Mouse (Mus musculus) lung, embryonic 16.5 days (tissue): Measurements from ENCODE around the gene Kcnab3. TPM values are rescaled to one million over a fixed set of nuclear protein-coding genes. Genes with fewer than 3 reads are reported as not detected.

Experiments used
- ATAC-seq: fragments of 200-750 bp; cut with Nextera tagmentation; 2 replicates; pipeline ENCODE4 v1.8.0; 2017; ENCODE audit warnings: low read depth, mild to moderate bottlenecking, moderate library complexity
- H3K27ac ChIP-seq: fragments of 300-500 bp; sonication (generic); 2 replicates; pipeline ENCODE4 v1.5.1; 2014; ENCODE audit warnings: mild to moderate bottlenecking, control low read depth, low read length
- H3K27me3 ChIP-seq: fragments of 300-500 bp; sonication (generic); 2 replicates; pipeline ENCODE4 v1.6.1; 2014; ENCODE audit warnings: low read depth, low read length, mixed read lengths; ENCODE audit not compliant: control insufficient read depth, insufficient read depth
- H3K36me3 ChIP-seq: fragments of 300-500 bp; sonication (generic); 2 replicates; pipeline ENCODE4 v1.6.1; 2014; ENCODE audit warnings: low read length; ENCODE audit not compliant: control insufficient read depth, insufficient read depth
- H3K4me1 ChIP-seq: fragments of 300-500 bp; sonication (generic); replicated peaks from 2 replicates; pipeline ENCODE4 v1.6.1; 2014; ENCODE audit warnings: low read length, mixed read lengths; ENCODE audit not compliant: control insufficient read depth, insufficient read depth
- H3K4me2 ChIP-seq: fragments of 300-500 bp; sonication (generic); 2 replicates; pipeline ENCODE4 v1.6.1; 2014; ENCODE audit warnings: low read depth, low read length, control low read depth
- H3K4me3 ChIP-seq: fragments of 300-500 bp; sonication (generic); 2 replicates; pipeline ENCODE4 v1.5.1; 2014; ENCODE audit warnings: mild to moderate bottlenecking, low read length, control low read depth
- H3K9ac ChIP-seq: fragments of 300-500 bp; sonication (generic); 2 replicates; pipeline ENCODE4 v1.6.1; 2014; ENCODE audit warnings: low read length, control low read depth
- H3K9me3 ChIP-seq: fragments of 300-500 bp; sonication (generic); 2 replicates; pipeline ENCODE4 v1.6.1; 2016; ENCODE audit warnings: low read length; ENCODE audit not compliant: control insufficient read depth
- WGBS: fragments of 180-500 bp; shearing (Covaris S2); extraction: QIAGEN DNeasy Blood & Tissue Kit; methylation state at CpG from one replicate; pipeline ENCODE4 v1.1.7; 2014; 5-methylcytosine and 5-hydroxymethylcytosine counted together
- polyA plus RNA-seq: library from polyadenylated mRNA; unstranded; fragments of >200 nt; fragmentation: Nextera tagmentation; extraction: Ambion mirVana; gene quantifications from 2 replicates; pipeline ENCODE4 v1.2.1, GENCODE M21; 2015

The Kcnab3 gene
- polyA plus RNA-seq, 1 experiment from 2014 or later, result 1.6 TPM

DNA sequence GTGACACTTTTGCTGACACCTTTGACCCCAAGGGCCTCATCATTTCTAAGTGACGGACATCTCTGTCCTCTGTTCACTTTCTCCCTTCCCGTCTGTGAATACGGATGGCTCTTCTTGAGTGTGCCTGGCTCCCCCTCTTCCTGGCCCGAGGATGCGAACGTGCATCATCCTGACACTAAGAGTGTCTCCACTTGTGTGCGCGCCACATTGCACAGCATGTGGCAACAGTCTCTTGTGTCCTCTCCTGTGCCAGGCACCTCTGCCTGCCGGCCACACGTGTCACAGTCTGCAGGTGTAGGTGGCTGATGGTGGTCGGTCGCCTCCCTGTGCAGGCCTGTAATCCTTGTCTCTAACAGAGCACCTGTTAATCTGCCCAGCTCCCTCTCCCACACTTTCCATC lies 45.5 kb downstream of the Kcnab3 start:
- Histone ChIP-seq H3K27ac (peak overlapping the region; percentile 93; the same call in 1 of the 2 replicates), H3K4me3 (no peak overlapping the region; the same call in 1 of the 2 replicates), H3K4me2 (0 out of 2 replicates have a peak overlapping the region, but pooled peaks have one; percentile 49), H3K36me3 (peaks cover 9% of the 10 kb centered on the region), H3K9ac (peak overlapping the region; percentile 50; the same call in 1 of the 2 replicates), H3K9me3 (no peaks in the 10 kb centered on the region), H3K27me3 (no peaks in the 10 kb centered on the region), H3K4me1 (peaks cover 28% of the 10 kb centered on the region)
- 47% methylated on average over 12 of the region's 12 CpGs for WGBS
- no peak for ATAC-seq

DNA sequence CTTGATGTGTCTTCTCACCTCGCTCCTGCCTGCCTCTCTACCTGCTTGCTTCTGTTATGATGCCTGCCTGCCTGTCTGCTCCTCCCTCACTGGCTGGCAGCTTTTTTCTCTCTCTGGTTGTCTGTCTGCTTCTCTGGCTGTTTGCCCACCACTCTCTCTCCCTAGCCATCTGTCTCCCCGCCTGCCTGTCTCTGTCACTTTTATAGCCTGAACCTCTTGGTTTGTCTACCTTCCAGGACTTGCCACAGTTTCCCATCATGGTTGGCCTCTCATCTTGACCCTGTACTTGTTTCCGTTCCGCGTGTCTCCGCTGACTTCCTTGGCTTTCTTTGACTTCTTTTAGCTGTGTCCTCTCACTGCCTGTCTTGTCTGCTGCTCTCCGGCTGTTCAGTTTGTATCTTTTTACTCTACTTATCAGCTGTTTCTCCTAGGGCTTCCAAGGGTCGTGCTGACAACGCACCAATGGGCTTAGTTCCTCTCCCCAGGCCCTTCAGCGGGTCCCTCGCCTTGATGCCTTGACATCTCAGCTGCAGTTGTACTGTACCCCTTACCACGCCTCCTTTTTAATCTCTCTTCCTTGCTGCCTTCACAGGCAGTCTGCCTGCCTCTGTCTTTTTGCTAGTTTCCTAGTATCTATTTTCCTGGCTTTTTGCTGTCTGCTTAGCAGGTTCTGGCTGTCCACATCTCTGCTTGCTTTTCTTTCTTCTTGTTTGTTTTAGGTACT lies 46.2 kb downstream of the Kcnab3 start:
- Histone ChIP-seq H3K4me2 (0 out of 2 replicates have a peak overlapping the region, but pooled peaks have one; percentile 1), H3K27ac (peak overlapping the region; percentile 32; the same call in 1 of the 2 replicates), H3K27me3 (no peaks in the 10 kb centered on the region), H3K9ac (no peak overlapping the region), H3K4me3 (no peak overlapping the region), H3K9me3 (no peaks in the 10 kb centered on the region), H3K36me3 (peaks cover 11% of the 10 kb centered on the region), H3K4me1 (peaks cover 28% of the 10 kb centered on the region)
- WGBS, result 28% methylated on average over 12 of the region's 12 CpGs
- no peak for ATAC-seq

- 51% methylated on average over 3 of the region's 3 CpGs for WGBS
- peak overlapping the region; percentile 32; the same call in 1 of the 2 replicates for H3K27ac ChIP-seq
- no peak for ATAC-seq
- H3K9me3 ChIP-seq, result no peaks in the 10 kb centered on the region
- H3K4me1 ChIP-seq, result peaks cover 26% of the 10 kb centered on the region
- no peak overlapping the region for H3K4me2 ChIP-seq
- H3K4me3 ChIP-seq, result no peak overlapping the region
- H3K36me3 ChIP-seq, result peaks cover 16% of the 10 kb centered on the region
- H3K9ac ChIP-seq, result no peak overlapping the region
- no peaks in the 10 kb centered on the region for H3K27me3 ChIP-seq
These were observed 46.7 kb downstream of the Kcnab3 start for GRCm38 (mm10) chr11:69372780-69373170.

- WGBS, result 90% methylated on average over 16 of the region's 16 CpGs
- Histone ChIP-seq H3K4me2 (no peak overlapping the region), H3K27ac (no peak overlapping the region), H3K27me3 (no peaks in the 10 kb centered on the region), H3K9me3 (no peaks in the 10 kb centered on the region), H3K36me3 (peaks cover 18% of the 10 kb centered on the region), H3K4me1 (peaks cover 23% of the 10 kb centered on the region), H3K9ac (no peak overlapping the region), H3K4me3 (no peak overlapping the region)
- no peak for ATAC-seq
These were observed 47.3 kb downstream of the Kcnab3 start for GRCm38 (mm10) chr11:69373223-69373965.

DNA sequence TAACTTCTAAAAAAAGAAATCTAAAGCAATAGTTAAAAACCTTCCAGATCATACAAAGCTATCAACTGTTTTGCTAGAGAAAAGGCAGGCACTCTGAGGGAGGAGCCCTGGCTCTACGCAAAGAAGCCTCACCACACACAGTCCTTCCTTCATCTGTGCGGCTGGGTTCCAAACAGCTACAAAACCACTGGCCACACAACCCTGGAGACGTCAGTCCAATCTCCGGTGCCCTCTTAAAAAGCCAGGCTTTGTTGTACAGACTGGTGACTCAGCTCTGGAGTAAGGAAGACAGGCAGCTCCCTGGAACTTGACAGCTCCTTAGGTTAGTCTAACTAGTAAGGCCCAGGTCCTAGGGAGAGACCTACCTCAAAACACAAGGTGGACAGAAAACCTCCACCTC lies 49.6 kb downstream of the Kcnab3 start:
- no peak overlapping the region for H3K9ac ChIP-seq
- no peaks in the 10 kb centered on the region for H3K9me3 ChIP-seq
- H3K27ac ChIP-seq, result no peak overlapping the region
- H3K27me3 ChIP-seq, result no peaks in the 10 kb centered on the region
- peaks cover 18% of the 10 kb centered on the region for H3K36me3 ChIP-seq
- no peak overlapping the region for H3K4me3 ChIP-seq
- peaks cover 21% of the 10 kb centered on the region for H3K4me1 ChIP-seq
- ATAC-seq, result no peak
- no peak overlapping the region for H3K4me2 ChIP-seq
- 89% methylated on average over 4 of the region's 4 CpGs for WGBS

GRCm38 (mm10) chr11:69377766-69378165 lies 51.7 kb downstream of the Kcnab3 start:
- ATAC-seq, result no peak
- Histone ChIP-seq H3K4me2 (no peak overlapping the region), H3K36me3 (peaks cover 16% of the 10 kb centered on the region), H3K9ac (no peak overlapping the region), H3K4me3 (no peak overlapping the region), H3K27ac (no peak overlapping the region), H3K4me1 (peaks cover 2% of the 10 kb centered on the region; the same call in 1 of the 2 replicates), H3K9me3 (no peaks in the 10 kb centered on the region), H3K27me3 (no peaks in the 10 kb centered on the region)
- WGBS, result 68% methylated on average over 3 of the region's 3 CpGs

DNA sequence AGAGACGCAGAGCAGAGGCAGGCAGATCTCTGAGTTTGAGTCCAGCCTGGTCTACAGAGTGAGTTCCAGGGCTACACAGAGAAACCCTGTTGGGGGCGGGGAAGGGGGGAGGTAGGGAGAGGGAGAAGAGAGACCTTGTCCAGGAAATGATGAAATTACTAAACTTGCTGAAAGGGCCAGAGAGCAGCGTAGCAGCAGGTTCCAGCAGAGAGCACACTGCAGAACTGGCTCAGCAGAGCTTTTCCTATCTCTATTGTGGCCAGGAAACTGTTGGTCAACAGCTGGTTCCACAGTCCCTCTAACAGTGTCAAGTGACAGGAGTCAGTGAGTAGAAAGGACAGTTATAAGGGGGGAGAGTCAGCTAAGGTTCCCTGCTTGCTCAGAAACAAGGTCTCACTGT lies 53.5 kb downstream of the Kcnab3 start:
- no peak overlapping the region for H3K9ac ChIP-seq
- H3K4me2 ChIP-seq, result no peak overlapping the region
- 83% methylated on average over 3 of the region's 3 CpGs for WGBS
- no peak for ATAC-seq
- H3K4me1 ChIP-seq, result no peaks in the 10 kb centered on the region
- H3K36me3 ChIP-seq, result peaks cover 11% of the 10 kb centered on the region
- no peak overlapping the region for H3K27ac ChIP-seq
- no peaks in the 10 kb centered on the region for H3K9me3 ChIP-seq
- H3K4me3 ChIP-seq, result no peak overlapping the region
- H3K27me3 ChIP-seq, result no peaks in the 10 kb centered on the region

- no peak for ATAC-seq
- H3K27ac ChIP-seq, result no peak overlapping the region
- peaks cover 9% of the 10 kb centered on the region for H3K36me3 ChIP-seq
- WGBS, result 66% methylated on average over 6 of the region's 6 CpGs
- no peak overlapping the region for H3K4me3 ChIP-seq
- no peak overlapping the region for H3K4me2 ChIP-seq
- no peaks in the 10 kb centered on the region for H3K27me3 ChIP-seq
- H3K4me1 ChIP-seq, result no peaks in the 10 kb centered on the region
- no peaks in the 10 kb centered on the region for H3K9me3 ChIP-seq
- H3K9ac ChIP-seq, result no peak overlapping the region
These were observed 55.3 kb downstream of the Kcnab3 start for GRCm38 (mm10) chr11:69381356-69381755.
